Mouse (Mus musculus) cerebellum, adult 9-10 months (tissue): Measurements from ENCODE around the gene Zfp518b.
A peak's percentile ranks its signal among the peaks of the same experiment; 100 is the strongest.

Source experiments
- DNase-seq: peaks from one replicate; pipeline ENCODE4 v3.0.0; 2022

Gene Zfp518b

DNA sequence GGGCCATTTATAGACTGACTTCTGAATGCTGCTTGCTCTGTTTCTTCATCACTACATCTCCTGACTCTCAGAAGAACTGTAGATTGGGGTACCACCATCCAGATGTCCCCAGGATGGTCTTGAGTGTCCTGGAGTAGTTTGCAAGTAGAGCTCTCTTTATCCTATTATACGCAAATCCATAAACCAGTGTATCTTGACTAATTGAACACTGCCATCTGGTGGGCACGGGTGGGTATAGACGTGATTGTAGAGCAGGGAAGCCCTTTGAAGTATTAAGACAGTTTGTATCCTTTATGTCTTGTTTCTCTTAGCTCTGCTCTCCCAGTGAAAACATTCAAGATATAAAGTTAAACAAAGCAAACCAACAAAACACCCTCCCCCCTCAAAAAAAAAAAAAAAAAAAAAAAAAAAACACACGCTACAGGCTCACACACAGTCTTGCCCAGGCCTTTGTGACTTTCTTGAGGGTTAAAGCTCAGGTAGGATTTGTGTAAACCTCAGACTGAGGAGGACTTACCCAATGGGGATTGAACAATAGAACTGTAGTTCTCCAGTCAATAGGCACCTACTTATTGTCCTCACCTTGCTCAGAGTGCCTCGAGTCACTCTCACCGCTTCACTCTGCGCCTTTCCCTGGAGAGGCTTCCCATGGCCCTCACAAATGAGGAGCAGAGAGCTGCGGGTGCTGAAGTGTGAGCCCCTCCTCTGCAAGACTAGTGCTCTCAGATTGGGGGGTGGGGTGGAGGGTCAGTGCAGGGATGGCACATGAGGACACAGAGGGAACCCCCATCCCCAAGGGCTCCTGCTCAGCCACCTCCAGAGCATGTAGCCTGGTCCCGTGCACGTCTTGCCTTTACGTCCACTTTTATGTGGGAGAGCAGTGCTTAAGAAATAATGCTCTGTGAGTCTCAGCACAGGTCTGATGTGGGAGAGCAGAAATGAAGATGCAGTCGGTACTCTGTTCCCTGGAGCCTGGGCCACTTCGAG, 51.9 kb downstream of the Zfp518b start:
- DNase-seq: peak; percentile 88

DNA sequence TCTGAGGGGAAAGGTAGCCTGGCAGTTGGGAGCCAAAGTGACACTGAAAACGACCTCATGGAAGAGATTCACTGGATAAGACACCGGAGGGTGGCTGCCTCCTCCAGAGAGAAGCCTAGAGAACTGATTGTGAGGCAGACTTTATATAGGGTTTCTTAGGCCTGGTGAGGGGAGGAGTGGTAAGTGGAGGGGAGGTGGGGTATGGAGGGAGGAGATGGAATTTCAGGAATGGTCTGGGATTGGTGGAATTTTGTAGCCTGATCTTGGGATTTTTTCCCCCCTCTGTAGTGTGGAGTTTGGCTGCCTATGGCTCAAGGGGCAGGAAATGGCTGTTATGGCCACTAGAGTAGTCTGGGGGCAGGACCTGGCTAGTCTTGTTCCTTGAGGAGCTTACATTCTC, 56.6 kb downstream of the Zfp518b start:
- DNase-seq: no peak

DNA sequence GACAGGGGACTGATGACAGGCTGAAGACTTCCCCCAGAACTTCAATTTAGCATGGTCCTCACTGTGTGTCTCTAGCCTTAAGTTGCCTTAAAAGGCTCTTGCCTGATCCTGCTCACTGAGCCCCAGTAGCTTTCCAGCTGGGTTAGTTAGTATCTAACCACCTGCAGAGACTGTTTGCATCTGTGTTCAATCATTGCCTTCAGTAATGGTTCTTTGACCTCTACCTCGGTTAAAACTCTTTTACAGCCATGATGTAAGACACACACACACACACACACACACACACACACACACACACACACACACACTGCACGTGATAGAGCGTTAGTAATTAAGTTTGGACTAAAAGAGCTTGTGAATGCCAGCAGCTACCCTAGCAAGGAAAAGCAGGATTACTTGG, 57.7 kb downstream of the Zfp518b start:
- no peak for DNase-seq

DNA sequence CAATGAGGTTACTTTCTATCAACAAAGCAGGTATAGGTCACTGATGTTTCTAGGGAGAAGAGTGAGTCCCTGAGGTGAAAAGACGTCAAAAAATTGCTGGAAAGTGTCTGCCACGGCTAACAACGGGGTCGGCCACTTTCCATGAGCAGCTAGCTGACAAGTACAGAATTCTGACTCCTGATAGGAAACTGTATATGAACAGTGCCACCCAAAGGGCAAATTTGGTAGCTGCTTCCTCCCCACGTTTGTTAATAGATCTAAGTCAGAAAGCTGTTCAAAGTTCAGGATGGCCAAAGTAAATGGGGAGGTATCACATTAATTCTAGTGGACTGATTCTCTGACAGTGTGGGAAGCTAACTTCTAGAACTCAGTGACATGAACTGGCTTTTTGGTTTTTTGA, 63.8 kb downstream of the Zfp518b start:
- peak; percentile 68 for DNase-seq

DNA sequence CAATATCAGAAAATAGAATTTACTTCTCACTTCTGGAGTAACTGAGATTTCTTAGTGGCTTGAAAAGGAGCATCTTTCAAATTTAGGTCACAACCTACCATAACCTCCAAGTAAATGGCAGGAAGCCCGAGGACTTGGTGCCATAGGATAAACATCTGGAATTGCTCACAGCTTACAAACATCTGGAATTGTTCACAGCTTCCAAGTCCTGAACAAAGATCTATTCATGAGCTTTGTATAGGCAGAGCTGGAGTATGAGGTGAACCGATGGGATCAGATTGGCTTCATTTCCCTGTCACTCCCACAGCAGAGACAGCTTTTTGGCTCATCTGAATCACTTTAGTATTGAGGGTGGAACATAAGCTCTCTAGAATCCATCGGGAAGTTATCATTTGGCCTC, 65.7 kb downstream of the Zfp518b start:
- no peak for DNase-seq
